Mouse (Mus musculus) lung, adult 2 months (tissue): ENCODE measurements around the gene Casq1.

Experiments
- CTCF ChIP-seq: fragments of 200-500 bp; IDR thresholded peaks from 2 replicates; pipeline ENCODE4 v1.5.1; 2011; ENCODE audit warnings: mild to moderate bottlenecking, low read length, control low read depth; ENCODE audit not compliant: insufficient read depth
- POLR2A ChIP-seq: fragments of 200-500 bp; IDR thresholded peaks from 2 replicates; pipeline ENCODE4 v1.6.1; 2011; ENCODE audit warnings: low read depth, mild to moderate bottlenecking, control low read depth, low read length, borderline replicate concordance; ENCODE audit errors: extremely low read depth

DNA sequence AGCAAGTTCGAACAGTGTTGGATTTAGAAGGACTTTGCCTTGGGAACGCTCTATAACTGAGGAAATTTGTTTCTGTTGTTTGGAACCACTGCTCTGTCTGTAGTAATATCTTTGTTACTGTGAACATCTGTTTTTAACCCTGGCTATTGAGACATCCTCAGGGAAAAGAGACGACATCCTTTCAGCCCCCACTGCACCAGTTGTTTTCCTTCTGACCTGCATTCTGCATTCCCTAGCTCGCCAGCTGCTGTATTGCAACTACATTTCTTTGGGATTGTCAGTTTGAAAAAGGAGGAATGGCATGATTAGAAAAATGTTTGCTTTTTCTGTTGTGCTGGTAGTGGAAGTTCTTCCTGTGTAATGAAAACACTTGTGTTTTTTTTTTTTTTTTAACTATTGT lies 38.8 kb downstream of the Casq1 start:
- TF ChIP-seq CTCF (no peak), POLR2A (no peak)
